ENCODE assay signal across 18 mouse cellular contexts in the genomic region with DNA sequence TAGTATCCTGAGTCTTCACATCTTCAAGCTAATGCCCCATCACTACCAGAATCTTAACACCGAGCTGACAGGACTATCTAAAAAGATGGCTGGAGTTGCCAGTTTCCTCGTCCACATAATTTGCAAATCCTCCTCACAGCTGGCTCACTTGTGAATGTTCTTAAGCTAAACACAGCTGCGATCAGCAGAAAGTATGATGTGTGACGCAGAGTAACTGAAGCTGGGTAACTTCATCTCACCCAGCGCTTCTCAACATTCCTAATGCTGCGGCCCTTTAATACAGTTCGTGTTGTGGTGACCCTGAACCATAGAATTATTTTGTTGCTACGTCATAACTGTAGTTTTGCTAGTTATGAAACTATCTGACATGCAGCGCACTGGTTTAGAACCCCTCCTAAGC. TPM values are rescaled to one million over a fixed set of nuclear protein-coding genes. Genes with fewer than 3 reads are reported as not detected.
DNase-seq lines count a peak whose midpoint lies in the region; ATAC-seq and TF ChIP-seq lines count a peak whose summit lies in the region.
"Had no signal": no experiment of that assay in that cellular context is flagged by ENCODE, and none has a peak within 500 bp of the region (broad histone marks: within the 10 kb centered on the region; RNA-seq: fewer than 3 reads in every experiment).

No protein-coding gene starts in this region.

- no peak for TF ChIP-seq POLR2A in heart, adult 2 months (IDR thresholded peaks at IDR 0.05; ENCODE audit: insufficient read depth, low read depth, low read length)

- WGBS in heart, adult 2 months, result 92% methylated on average over 9 of the region's 9 CpGs
- WGBS in neural tube, embryonic 15.5 days, result 95% methylated on average over 9 of the region's 9 CpGs
- 91% methylated on average over 9 of the region's 9 CpGs for whole genome bisulfite sequencing in hindbrain, embryonic 14.5 days

- H3K36me3 ChIP-seq in heart, adult 2 months (ENCODE audit: control insufficient read depth, insufficient read depth, low read length), result peaks cover 11% of the 10 kb centered on the region
- H3K36me3 ChIP-seq in neural tube, embryonic 15.5 days, result peaks cover 27% of the 10 kb centered on the region
- H3K36me3 ChIP-seq in hindbrain, embryonic 14.5 days (replicated peaks; ENCODE audit: control insufficient read depth, insufficient read depth), result peaks cover 35% of the 10 kb centered on the region

- no peak for TF ChIP-seq CTCF in heart, adult 2 months (IDR thresholded peaks at IDR 0.05)

- H3K27ac ChIP-seq in heart, adult 2 months, result no peak overlapping the region
- no peak overlapping the region for H3K27ac ChIP-seq in neural tube, embryonic 15.5 days (replicated peaks)
- no peak overlapping the region for H3K27ac ChIP-seq in hindbrain, embryonic 14.5 days
- H3K27ac ChIP-seq: embryonic facial prominence, embryonic 10.5 days; embryonic facial prominence, embryonic 12.5 days; forebrain, embryonic 13.5 days; forebrain, embryonic 15.5 days had no signal

- no peak for ATAC-seq in neural tube, embryonic 15.5 days (ENCODE audit: low FRiP score)
- no peak for ATAC-seq in hindbrain, embryonic 14.5 days (ENCODE audit: low FRiP score)
- ATAC-seq: forebrain, embryonic 13.5 days; forebrain, embryonic 15.5 days; forebrain, postnatal 0 days had no signal

- H3K4me1 ChIP-seq in heart, adult 2 months (ENCODE audit: control insufficient read depth, insufficient read depth, low read length), result no peaks in the 10 kb centered on the region
- no peaks in the 10 kb centered on the region for H3K4me1 ChIP-seq in neural tube, embryonic 15.5 days
- no peaks in the 10 kb centered on the region for H3K4me1 ChIP-seq in hindbrain, embryonic 14.5 days (replicated peaks; ENCODE audit: control insufficient read depth, insufficient read depth, low read length)
- H3K4me1 ChIP-seq: embryonic facial prominence, embryonic 10.5 days; embryonic facial prominence, embryonic 12.5 days; forebrain, embryonic 13.5 days; forebrain, embryonic 15.5 days had no signal

- intact Hi-C loops in heart, adult 2 months (cut with DNase I), result no loop called here

- H3K4me2 ChIP-seq in neural tube, embryonic 15.5 days, result no peak overlapping the region
- no peak overlapping the region for H3K4me2 ChIP-seq in hindbrain, embryonic 14.5 days (replicated peaks)
- H3K4me2 ChIP-seq: embryonic facial prominence, embryonic 12.5 days; forebrain, embryonic 13.5 days; forebrain, embryonic 15.5 days had no signal

- H3K9me3 ChIP-seq in neural tube, embryonic 15.5 days (replicated peaks), result no peaks in the 10 kb centered on the region
- no peaks in the 10 kb centered on the region for H3K9me3 ChIP-seq in hindbrain, embryonic 14.5 days (ENCODE audit: control insufficient read depth, low read length)
- H3K9me3 ChIP-seq: embryonic facial prominence, embryonic 10.5 days; embryonic facial prominence, embryonic 12.5 days; forebrain, embryonic 13.5 days; forebrain, embryonic 15.5 days had no signal

- H3K27me3 ChIP-seq in heart, adult 2 months (ENCODE audit: control insufficient read depth, insufficient read depth, low read length), result no peaks in the 10 kb centered on the region
- no peaks in the 10 kb centered on the region for H3K27me3 ChIP-seq in neural tube, embryonic 15.5 days (replicated peaks)
- H3K27me3 ChIP-seq in hindbrain, embryonic 14.5 days (ENCODE audit: control insufficient read depth, insufficient read depth, low read length), result no peaks in the 10 kb centered on the region
- H3K27me3 ChIP-seq: embryonic facial prominence, embryonic 12.5 days; forebrain, embryonic 13.5 days; forebrain, embryonic 15.5 days had no signal

- TF ChIP-seq EP300 in heart, adult 2 months (IDR thresholded peaks at IDR 0.05; ENCODE audit: insufficient read depth, low read depth, low read length), result no peak

- no peak overlapping the region for H3K4me3 ChIP-seq in heart, adult 2 months
- H3K4me3 ChIP-seq in neural tube, embryonic 15.5 days (replicated peaks), result no peak overlapping the region
- H3K4me3 ChIP-seq in hindbrain, embryonic 14.5 days (replicated peaks; ENCODE audit: low read length), result no peak overlapping the region
- H3K4me3 ChIP-seq: embryonic facial prominence, embryonic 10.5 days; embryonic facial prominence, embryonic 12.5 days; forebrain, embryonic 13.5 days; forebrain, embryonic 15.5 days had no signal

- H3K9ac ChIP-seq in heart, adult 2 months (ENCODE audit: low read depth, low read length), result no peak overlapping the region
- no peak overlapping the region for H3K9ac ChIP-seq in neural tube, embryonic 15.5 days (replicated peaks)
- H3K9ac ChIP-seq in hindbrain, embryonic 14.5 days, result no peak overlapping the region
- H3K9ac ChIP-seq: embryonic facial prominence, embryonic 12.5 days; forebrain, embryonic 13.5 days; forebrain, embryonic 15.5 days; forebrain, postnatal 0 days had no signal

- no peaks in the 10 kb centered on the region for H3K79me2 ChIP-seq in heart, adult 2 months (replicated peaks; ENCODE audit: control insufficient read depth, insufficient read depth, low read length)

- peak; percentile 58 for DNase-seq in heart, adult 11 months
- no peak for DNase-seq in heart, adult 2 months
- peak; percentile 9 for DNase-seq in neural tube, embryonic 10.5 days (ENCODE audit: extremely low spot score, low spot score)
- no peak for DNase-seq in hindbrain, embryonic 14.5 days (ENCODE audit: low spot score)
- DNase-seq: adrenal gland, adult 2 months; adrenal gland, postnatal 10 days; adrenal gland, postnatal 25 days; cerebellum, adult 11-12 months; cerebellum, adult 2 months; cerebellum, adult 9-10 months; cerebellum, postnatal 10 days; cerebellum, postnatal 25 days; forebrain, postnatal 0 days had no signal

RNA-seq across cellular contexts. Expression of gene Dld, which starts 24.1 kb away (rescaled TPM):
- total RNA-seq in heart, adult 2 months (2021), result 100 to 1,000 TPM; 374 to 406 TPM
- polyA plus RNA-seq in heart, adult 2 months (2012; rRNA removed), result 85.0 and 180 TPM in 2 replicates
- polyA plus RNA-seq in neural tube, embryonic 15.5 days (2015; fragmentation: Nextera tagmentation; extraction: Ambion mirVana), result 124 and 131 TPM in 2 replicates
- polyA plus RNA-seq in hindbrain, embryonic 14.5 days (2014; fragmentation: Nextera tagmentation; extraction: Ambion mirVana), result 125 and 138 TPM in 2 replicates

Comparison
In these comparisons a context has a peak if more than half of its experiments do, and no peak if none do; other contexts are left out.
1. DNase-seq: peak in heart, adult 11 months (single experiment) and neural tube, embryonic 10.5 days (single experiment); none in heart, adult 2 months (0 of 2) and hindbrain, embryonic 14.5 days (single experiment).